In the genomic region with DNA sequence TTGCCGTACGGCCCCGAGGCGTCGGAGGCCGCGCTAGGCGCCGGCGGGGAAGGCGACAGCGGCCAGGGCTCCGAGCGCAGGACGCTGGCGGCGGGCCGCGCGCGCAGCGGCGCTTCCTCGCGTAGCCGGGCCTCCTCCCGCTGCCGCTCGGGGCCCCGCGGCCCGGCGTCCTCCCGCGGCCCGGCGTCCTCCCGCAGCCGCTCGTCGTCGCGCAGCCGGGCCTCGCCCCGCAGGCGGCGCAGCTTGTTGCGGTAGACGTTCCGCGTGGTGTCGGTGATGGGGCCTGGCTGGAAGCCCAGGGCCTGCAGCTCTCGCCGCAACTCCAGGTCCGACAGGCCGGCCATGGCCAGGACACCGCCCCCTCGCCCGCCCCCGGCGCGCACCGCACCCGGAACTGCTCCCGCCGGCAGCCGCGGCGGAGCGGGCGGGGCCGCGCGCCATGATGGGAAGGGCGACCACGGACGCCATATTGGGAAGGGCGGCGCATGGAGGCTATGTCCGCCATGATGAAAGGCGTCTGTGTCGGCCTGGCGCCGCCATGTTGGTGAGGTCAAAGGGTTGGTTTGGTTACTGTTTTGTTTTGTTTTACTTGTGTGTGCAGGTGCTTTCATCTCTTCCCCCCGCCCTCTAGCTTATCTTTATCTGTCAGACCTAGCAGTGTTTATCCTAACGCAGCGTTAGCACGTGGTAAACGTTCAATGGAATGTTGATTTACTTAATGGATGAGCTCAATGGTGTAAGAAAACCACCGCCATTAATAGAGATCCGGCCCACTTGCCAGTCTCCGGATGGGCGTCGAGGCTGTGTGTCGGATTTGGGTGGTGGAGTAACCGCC, we compare ENCODE assay signal across 7 mouse cellular contexts. TPM values are rescaled to one million over a fixed set of nuclear protein-coding genes. Genes with fewer than 3 reads are reported as not detected.
DNase-seq lines count a peak whose midpoint lies in the region; ATAC-seq lines count a peak whose summit lies in the region.

A gene (minus strand): TSS at position 395 of the 835 bp plus-strand sequence.

- H3K36me3 ChIP-seq in intestine, embryonic 15.5 days, result peaks cover 12% of the 10 kb centered on the region; the same call in 1 of the 2 replicates
- H3K36me3 ChIP-seq in midbrain, embryonic 10.5 days, result peaks cover 33% of the 10 kb centered on the region

- H3K27ac ChIP-seq in intestine, embryonic 15.5 days, result peak within 1 kb of the TSS; percentile 95
- peak within 1 kb of the TSS; percentile 97 for H3K27ac ChIP-seq in midbrain, embryonic 10.5 days (replicated peaks)

- peak within 1 kb of the TSS; percentile 98 for H3K9ac ChIP-seq in intestine, embryonic 15.5 days

- DNase-seq in adrenal gland, adult 18-20 months (ENCODE audit: low spot score in 2 of 2), result peak; percentile 95 to 97
- DNase-seq in embryo, embryonic 11 days, result peak; percentile 97
- DNase-seq in gastrocnemius, postnatal 25 days, result peak; percentile 97
- DNase-seq in left cerebral cortex, postnatal 25 days (ENCODE audit: low spot score in 2 of 2), result peak; percentile 96 to 97
- DNase-seq in midbrain, embryonic 10.5 days (ENCODE audit: low spot score), result peak; percentile 93
- peak; percentile 94 for DNase-seq in right cerebral cortex, postnatal 4 days

- H3K4me1 ChIP-seq in intestine, embryonic 15.5 days (replicated peaks), result peaks cover 25% of the 10 kb centered on the region
- peaks cover 52% of the 10 kb centered on the region for H3K4me1 ChIP-seq in midbrain, embryonic 10.5 days

- no peaks in the 10 kb centered on the region for H3K9me3 ChIP-seq in intestine, embryonic 15.5 days
- peaks cover 4% of the 10 kb centered on the region; the same call in 1 of the 2 replicates for H3K9me3 ChIP-seq in midbrain, embryonic 10.5 days (replicated peaks)

- intact Hi-C loops in left cerebral cortex, postnatal 25 days (cut with DNase I), result loop anchor here (1.0 to 10.0 kb wide), 2 partner anchors 71 to 949 kb away; a partner anchor contains a TSS

- 4% methylated on average over 68 of the region's 97 CpGs for WGBS in intestine, embryonic 15.5 days
- WGBS in midbrain, embryonic 10.5 days, result 5% methylated on average over 97 of the region's 97 CpGs

- H3K4me2 ChIP-seq in intestine, embryonic 15.5 days (replicated peaks), result peak within 1 kb of the TSS; percentile 89

- ATAC-seq in intestine, embryonic 15.5 days, result peak; percentile 95

- H3K4me3 ChIP-seq in intestine, embryonic 15.5 days (replicated peaks), result peak within 1 kb of the TSS; percentile 98
- peak within 1 kb of the TSS; percentile 96 for H3K4me3 ChIP-seq in midbrain, embryonic 10.5 days

- H3K27me3 ChIP-seq in intestine, embryonic 15.5 days (replicated peaks), result no peaks in the 10 kb centered on the region
- H3K27me3 ChIP-seq in midbrain, embryonic 10.5 days (ENCODE audit: low read depth, poor library complexity, severe bottlenecking), result 0 out of 2 replicates have a peak, but pooled peaks cover 9% of the 10 kb centered on the region

RNA-seq across cellular contexts. Expression of the gene that starts here (rescaled TPM):
- 10 to 100 TPM; 60.5 to 72.7 TPM for total RNA-seq in adrenal gland, adult 18-20 months (2021)
- 10 to 100 TPM; 18.0 to 21.8 TPM for total RNA-seq in gastrocnemius, postnatal 25 days (2021)
- polyA plus RNA-seq in intestine, embryonic 15.5 days (2015; fragmentation: Nextera tagmentation; extraction: Ambion mirVana), result 10.9 and 12.2 TPM in 2 replicates
- 10 to 100 TPM; 39.9 to 44.1 TPM for total RNA-seq in left cerebral cortex, postnatal 25 days (2021)
- polyA plus RNA-seq in midbrain, embryonic 10.5 days (2016; fragmentation: Nextera tagmentation; extraction: Ambion mirVana), result 16.4 and 20.8 TPM in 2 replicates

Comparison
In these comparisons a context has a peak if more than half of its experiments do, and no peak if none do; other contexts are left out.
1. Peak in every context shown above with its lines: DNase-seq, ATAC-seq, H3K4me3 ChIP-seq and H3K27ac ChIP-seq.